Mouse (Mus musculus): Measurements from ENCODE around the gene Hps5. TPM values are rescaled to one million over a fixed set of nuclear protein-coding genes. Genes with fewer than 3 reads are reported as not detected.

Hps5 gene
- 43.3 TPM for polyA plus RNA-seq (2017; shearing (Covaris generic))

GRCm38 (mm10) chr7:46795287-46796205 lies at the start of gene Hps5, which contains the start of gene Gtf2h1:
TSS of gene Hps5 (minus strand) at chr7:46796064.
TSS of gene Gtf2h1 (plus strand) at chr7:46796103.

GRCm38 (mm10) chr7:46840787-46841525 lies 45.1 kb upstream of the Hps5 start, which contains the start of gene Ldha:
TSS of gene Ldha (plus strand) at chr7:46841475.

GRCm38 (mm10) chr7:46751490-46751889 lies 44.4 kb downstream of the Hps5 start, which contains the start of gene Saa2:
TSS of gene Saa2 (plus strand) at chr7:46751790.

GRCm38 (mm10) chr7:46742880-46743279 lies 53.0 kb downstream of the Hps5 start, which contains the start of gene Saa1:
TSS of gene Saa1 (minus strand) at chr7:46742980.

GRCm38 (mm10) chr7:46732458-46732857 lies 63.4 kb downstream of the Hps5 start, which contains the start of gene Saa4:
TSS of gene Saa4 (minus strand) at chr7:46732603.

GRCm38 (mm10) chr7:46715600-46715999 lies 80.3 kb downstream of the Hps5 start, which contains the start of gene Saa3:
TSS of gene Saa3 (minus strand) at chr7:46715700.

Other genes with a start within 250 kb of the Hps5 start
- 26.5 TPM for gene Sergef, start 156.3 kb downstream of the Hps5 start, polyA plus RNA-seq (2017; shearing (Covaris generic))
- gene Tph1, start 123.5 kb downstream of the Hps5 start, polyA plus RNA-seq (2017; shearing (Covaris generic)): not detected
- gene Saal1, start 85.4 kb downstream of the Hps5 start, polyA plus RNA-seq (2017; shearing (Covaris generic)): 24.4 TPM
- not detected for gene Saa3, start 80.4 kb downstream of the Hps5 start, polyA plus RNA-seq (2017; shearing (Covaris generic))
- not detected for gene Saa4, start 63.5 kb downstream of the Hps5 start, polyA plus RNA-seq (2017; shearing (Covaris generic))
- gene Saa1, start 53.1 kb downstream of the Hps5 start, polyA plus RNA-seq (2017; shearing (Covaris generic)): not detected
- not detected for gene Saa2, start 44.3 kb downstream of the Hps5 start, polyA plus RNA-seq (2017; shearing (Covaris generic))
- gene Gtf2h1, start within 50 bp of the Hps5 start, polyA plus RNA-seq (2017; shearing (Covaris generic)): 32.0 TPM
- 1,290 TPM for gene Ldha, start 45.4 kb upstream of the Hps5 start, polyA plus RNA-seq (2017; shearing (Covaris generic))
- not detected for gene Ldhc, start 65.1 kb upstream of the Hps5 start, polyA plus RNA-seq (2017; shearing (Covaris generic))
- gene Tsg101, start 123.9 kb upstream of the Hps5 start, polyA plus RNA-seq (2017; shearing (Covaris generic)): 135 TPM
- 8.7 TPM for gene Uevld, start 162.5 kb upstream of the Hps5 start, polyA plus RNA-seq (2017; shearing (Covaris generic))
- gene Gm9999, start 187.5 kb upstream of the Hps5 start, polyA plus RNA-seq (2017; shearing (Covaris generic)): not detected
- gene Spty2d1, start 212.3 kb upstream of the Hps5 start, polyA plus RNA-seq (2017; shearing (Covaris generic)): 56.5 TPM

All from CD4-positive, CD25-positive, alpha-beta regulatory T cell, adult 9 weeks (primary cell).